Mouse (Mus musculus): ENCODE measurements at regions not wholly inside any gene's neighbourhood (a gene's known extent, or its start where the extent isn't known, plus 50 kb on each side); places are given as distances from the start of the nearest gene placed in this dataset.

DNA sequence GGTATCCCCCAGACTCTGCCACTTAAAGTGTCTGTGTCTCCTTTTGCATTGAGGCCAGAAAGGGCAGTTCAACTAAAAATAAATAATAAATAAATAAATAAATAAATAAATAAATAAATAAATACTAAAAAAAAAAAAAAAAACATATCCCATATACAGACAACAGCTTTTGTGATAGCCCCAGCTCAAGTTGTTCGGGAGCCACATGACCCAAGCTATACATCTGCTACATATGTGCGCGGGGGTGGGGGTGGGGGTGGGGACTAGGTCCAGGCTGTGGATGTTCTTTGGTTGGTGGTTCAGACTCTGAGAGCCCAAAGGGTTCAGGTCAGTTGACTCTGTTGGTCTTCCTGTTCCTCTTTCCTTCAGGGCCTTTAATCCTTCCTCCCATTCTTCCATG lies 379.6 kb upstream of the Ccnh start:
- Histone ChIP-seq H3K4me3 (ENCODE audit: insufficient read depth, poor library complexity, severe bottlenecking) (no peak overlapping the region), H3K27me3 (ENCODE audit: control insufficient read depth, insufficient read depth, insufficient read length) (no peaks in the 10 kb centered on the region), H3K79me2 (ENCODE audit: control insufficient read depth, insufficient read depth) (no peaks in the 10 kb centered on the region), H3ac (ENCODE audit: control insufficient read depth, insufficient read length, low read depth) (no peak overlapping the region), H3K79me3 (ENCODE audit: low read depth) (no peaks in the 10 kb centered on the region), H3K36me3 (ENCODE audit: control insufficient read depth, insufficient read depth) (no peaks in the 10 kb centered on the region)
- no peak for TF ChIP-seq USF1 (IDR thresholded peaks at IDR 0.05; ENCODE audit: low read depth)
- no peak for TF ChIP-seq MYOD1 (IDR thresholded peaks at IDR 0.05; ENCODE audit: control insufficient read depth, insufficient read length, low read depth)
- TF ChIP-seq CEBPB (IDR thresholded peaks at IDR 0.05; ENCODE audit: low read depth): no peak
- TF ChIP-seq FOSL1 (IDR thresholded peaks at IDR 0.05; ENCODE audit: insufficient read depth, low read length, poor library complexity, severe bottlenecking): no peak
- TF ChIP-seq MAX (IDR thresholded peaks at IDR 0.05): no peak
- TF ChIP-seq MYOG (IDR thresholded peaks at IDR 0.05; ENCODE audit: control insufficient read depth, extremely low read depth, insufficient read length): no peak
- no peak for TF ChIP-seq CTCF (IDR thresholded peaks at IDR 0.05; ENCODE audit: control insufficient read depth, insufficient read depth, insufficient read length)
